Mouse (Mus musculus): ENCODE results near the gene Ank2.

GRCm38 (mm10) chr3:126952698-126953097, 546.5 kb downstream of the Ank2 start:
- TF ChIP-seq CTCF (IDR thresholded peaks at IDR 0.05; ENCODE audit: insufficient read depth, low read depth, low read length): no peak
- TF ChIP-seq POLR2A (IDR thresholded peaks at IDR 0.05; ENCODE audit: insufficient read depth, low read depth, low read length): no peak
